Mouse (Mus musculus): ENCODE measurements around the gene Hrh1. TPM values are rescaled to one million over a fixed set of nuclear protein-coding genes. Genes with fewer than 3 reads are reported as not detected.

The Hrh1 gene
- polyA plus RNA-seq, 1 experiment = 0.23 TPM

DNA sequence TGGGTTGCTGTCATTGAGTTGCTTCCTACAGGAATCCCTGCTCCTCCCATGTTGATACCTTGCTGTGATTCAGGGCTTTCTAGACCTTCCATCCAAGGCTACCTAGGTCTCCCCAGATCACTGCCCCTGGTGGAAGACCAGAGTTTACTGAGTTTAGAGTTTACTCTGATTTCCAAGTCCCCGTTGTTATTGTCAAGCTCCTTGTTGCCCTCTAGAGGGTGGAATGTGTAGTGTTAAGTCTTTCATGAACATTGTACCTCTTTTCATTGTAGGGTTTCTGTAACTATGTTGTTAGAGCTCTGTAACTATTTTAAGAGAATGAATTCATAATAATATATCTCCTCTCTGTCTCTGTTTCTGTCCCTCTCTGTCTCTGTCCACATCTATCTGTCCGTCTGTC, 4.4 kb downstream of the Hrh1 start:
- TF ChIP-seq CTCF (IDR thresholded peaks at IDR 0.05; ENCODE audit: borderline replicate concordance, insufficient read depth, low read length) (no peak), POLR2A (IDR thresholded peaks at IDR 0.05; ENCODE audit: low read depth, low read length) (no peak)
- peaks cover 10% of the 10 kb centered on the region for H3K4me1 ChIP-seq (ENCODE audit: control insufficient read depth, insufficient read depth, low read length)
- no peak overlapping the region for H3K27ac ChIP-seq (ENCODE audit: insufficient read depth, low read length)
- H3K4me3 ChIP-seq (ENCODE audit: insufficient read depth, low read length) = no peak overlapping the region

DNA sequence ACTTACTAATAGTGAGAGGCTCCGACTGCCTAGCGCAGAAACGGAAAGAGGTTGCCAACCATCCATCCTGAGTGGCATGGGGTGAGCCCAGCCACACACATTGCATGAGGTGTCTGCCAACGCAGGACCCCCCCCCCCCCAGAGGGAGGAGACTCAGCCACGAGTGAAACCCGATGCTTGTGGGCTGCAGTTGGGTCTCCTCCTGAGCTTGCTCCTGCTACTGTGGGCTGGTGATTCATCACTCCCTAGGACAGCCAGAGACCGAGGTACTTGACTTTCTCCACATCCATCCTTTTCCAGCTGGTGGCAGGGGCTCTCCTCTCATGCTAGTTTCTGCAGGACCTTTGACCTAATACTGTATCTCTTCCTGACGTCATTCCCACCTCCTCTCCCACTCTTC, 5.9 kb downstream of the Hrh1 start:
- TF ChIP-seq POLR2A (IDR thresholded peaks at IDR 0.05; ENCODE audit: low read depth, low read length) (no peak), CTCF (IDR thresholded peaks at IDR 0.05; ENCODE audit: borderline replicate concordance, insufficient read depth, low read length) (no peak)
- H3K4me1 ChIP-seq (ENCODE audit: control insufficient read depth, insufficient read depth, low read length) = peaks cover 10% of the 10 kb centered on the region
- peak overlapping the region; percentile 65; the same call in 1 of the 2 replicates for H3K27ac ChIP-seq (ENCODE audit: insufficient read depth, low read length)
- no peak overlapping the region for H3K4me3 ChIP-seq (ENCODE audit: insufficient read depth, low read length)

DNA sequence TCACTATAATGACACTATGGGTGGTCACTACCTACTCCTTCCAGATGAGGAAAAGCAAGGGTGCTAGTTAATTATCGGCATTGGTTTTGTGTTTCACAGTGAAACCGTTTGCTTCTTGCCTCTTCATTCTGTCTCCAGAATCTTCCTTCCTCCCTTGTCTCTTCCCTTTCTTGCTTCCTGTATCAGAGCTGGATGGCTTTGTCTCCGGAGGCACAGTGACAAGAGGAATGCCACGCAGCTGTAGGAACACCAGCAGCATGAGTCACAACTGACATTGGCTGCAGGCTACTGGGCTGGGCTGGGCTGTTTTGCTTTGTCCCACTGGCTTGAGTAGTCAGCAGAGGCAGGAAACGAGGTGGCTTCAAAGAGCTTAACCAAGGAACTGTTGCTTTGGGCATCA, 6.4 kb downstream of the Hrh1 start:
- Histone ChIP-seq H3K27ac (ENCODE audit: insufficient read depth, low read length) (peak overlapping the region; percentile 65), H3K4me1 (ENCODE audit: control insufficient read depth, insufficient read depth, low read length) (peaks cover 10% of the 10 kb centered on the region), H3K4me3 (ENCODE audit: insufficient read depth, low read length) (no peak overlapping the region)
- TF ChIP-seq POLR2A (IDR thresholded peaks at IDR 0.05; ENCODE audit: low read depth, low read length) (no peak), CTCF (IDR thresholded peaks at IDR 0.05; ENCODE audit: borderline replicate concordance, insufficient read depth, low read length) (no peak)

DNA sequence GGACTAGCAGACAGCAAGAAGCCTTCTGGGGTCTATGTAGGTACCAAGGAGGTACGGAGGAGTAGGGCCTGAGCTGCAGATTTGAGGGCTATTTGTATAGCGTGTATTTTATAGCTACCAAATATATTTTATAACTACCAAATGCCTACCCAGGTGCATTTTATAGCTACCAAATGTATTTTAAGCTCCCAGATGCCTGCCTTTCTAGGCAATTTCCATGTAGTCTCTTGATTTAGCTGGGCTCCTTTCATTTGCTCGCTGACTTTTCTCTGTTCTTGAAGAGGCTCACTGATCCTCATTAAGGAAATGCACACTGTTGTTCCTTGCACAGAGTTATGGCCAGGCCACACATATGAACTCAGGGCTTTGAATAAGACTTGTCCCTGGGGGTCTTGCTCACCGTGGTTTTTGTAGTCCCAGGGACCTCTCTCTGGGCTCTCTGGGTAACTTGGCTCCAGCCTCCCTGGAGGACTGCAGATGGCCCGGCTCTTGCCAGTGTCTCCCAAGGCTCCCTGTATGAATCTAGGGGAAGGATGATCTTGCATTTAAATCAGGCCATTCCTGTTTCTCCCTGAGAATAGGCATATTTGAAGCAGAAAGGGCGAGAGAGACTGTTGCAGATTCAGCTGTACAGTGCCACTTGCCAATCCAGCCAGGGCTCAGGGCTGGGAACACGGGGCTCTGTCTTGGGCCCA, 7.2 kb downstream of the Hrh1 start:
- TF ChIP-seq POLR2A (IDR thresholded peaks at IDR 0.05; ENCODE audit: low read depth, low read length) = no peak
- Histone ChIP-seq H3K27ac (ENCODE audit: insufficient read depth, low read length) (no peak overlapping the region), H3K4me1 (ENCODE audit: control insufficient read depth, insufficient read depth, low read length) (peaks cover 10% of the 10 kb centered on the region), H3K4me3 (ENCODE audit: insufficient read depth, low read length) (no peak overlapping the region)

DNA sequence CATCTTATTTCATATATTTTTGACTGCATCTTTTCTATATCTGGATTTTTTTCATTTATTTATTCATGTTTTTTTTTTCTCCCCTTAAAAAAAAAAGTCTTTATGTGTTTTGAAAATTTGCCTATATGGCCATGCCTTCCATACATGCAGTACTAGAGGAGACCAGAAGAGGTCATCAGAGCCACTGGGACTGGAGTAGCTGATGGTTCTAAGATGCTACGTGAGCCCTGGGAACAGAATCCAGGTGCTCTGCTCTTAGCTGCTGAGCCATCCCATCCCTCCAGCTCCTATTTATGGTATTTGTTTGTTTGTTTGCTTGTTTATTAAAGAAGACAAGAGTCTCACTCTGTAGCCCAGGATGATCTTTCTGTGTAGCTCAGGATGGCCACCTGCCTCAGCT, 8.9 kb downstream of the Hrh1 start:
- H3K27ac ChIP-seq (ENCODE audit: insufficient read depth, low read length) = no peak overlapping the region
- TF ChIP-seq POLR2A (IDR thresholded peaks at IDR 0.05; ENCODE audit: low read depth, low read length) = no peak
- TF ChIP-seq CTCF (IDR thresholded peaks at IDR 0.05; ENCODE audit: borderline replicate concordance, insufficient read depth, low read length) = no peak
- H3K4me1 ChIP-seq (ENCODE audit: control insufficient read depth, insufficient read depth, low read length) = peaks cover 10% of the 10 kb centered on the region
- no peak overlapping the region for H3K4me3 ChIP-seq (ENCODE audit: insufficient read depth, low read length)

DNA sequence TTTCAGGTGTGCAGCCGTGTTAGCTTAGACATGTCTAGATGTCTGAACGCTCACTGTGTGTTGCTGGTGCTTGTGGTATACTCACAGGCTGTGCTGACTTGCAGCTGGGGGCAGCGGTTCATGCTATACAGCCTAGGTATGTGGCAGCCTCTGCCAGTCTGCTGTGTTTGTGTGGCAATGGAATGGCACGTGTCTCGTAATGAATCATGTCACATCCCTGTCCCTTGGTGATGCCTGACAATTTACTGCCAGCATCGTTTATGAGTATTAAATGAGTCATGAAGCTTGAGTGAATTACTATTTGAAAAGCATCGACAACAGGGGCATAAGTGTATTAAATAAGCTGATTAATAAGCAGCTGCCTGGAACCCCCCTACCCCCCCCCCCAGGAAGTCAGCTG, 9.3 kb downstream of the Hrh1 start:
- TF ChIP-seq POLR2A (IDR thresholded peaks at IDR 0.05; ENCODE audit: low read depth, low read length) (no peak), CTCF (IDR thresholded peaks at IDR 0.05; ENCODE audit: borderline replicate concordance, insufficient read depth, low read length) (no peak)
- H3K27ac ChIP-seq (ENCODE audit: insufficient read depth, low read length) = no peak overlapping the region
- H3K4me3 ChIP-seq (ENCODE audit: insufficient read depth, low read length) = no peak overlapping the region
- H3K4me1 ChIP-seq (ENCODE audit: control insufficient read depth, insufficient read depth, low read length) = peaks cover 10% of the 10 kb centered on the region

DNA sequence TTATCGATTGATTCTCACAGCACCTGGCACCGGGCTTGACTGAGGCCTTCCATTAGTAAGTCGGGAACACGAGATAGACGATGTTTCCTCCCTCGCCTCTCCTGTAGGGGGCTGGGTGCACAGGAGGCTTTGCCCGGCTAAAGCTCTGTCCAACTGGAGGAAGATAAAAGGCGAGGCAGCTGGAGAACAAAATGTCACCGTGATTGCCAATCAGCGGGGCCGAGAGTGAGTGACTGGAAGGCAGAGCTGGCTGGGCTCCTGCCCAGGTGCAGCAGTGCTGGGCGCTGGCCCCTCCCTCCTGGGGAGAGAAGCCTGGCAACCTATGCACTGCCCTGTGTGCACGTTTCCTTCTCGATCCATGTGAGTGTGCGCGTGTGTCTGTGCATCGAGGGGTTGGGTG, 10.5 kb downstream of the Hrh1 start:
- TF ChIP-seq CTCF (IDR thresholded peaks at IDR 0.05; ENCODE audit: borderline replicate concordance, insufficient read depth, low read length) (no peak), POLR2A (IDR thresholded peaks at IDR 0.05; ENCODE audit: low read depth, low read length) (no peak)
- H3K27ac ChIP-seq (ENCODE audit: insufficient read depth, low read length) = no peak overlapping the region
- no peak overlapping the region for H3K4me3 ChIP-seq (ENCODE audit: insufficient read depth, low read length)
- H3K4me1 ChIP-seq (ENCODE audit: control insufficient read depth, insufficient read depth, low read length) = peaks cover 10% of the 10 kb centered on the region

DNA sequence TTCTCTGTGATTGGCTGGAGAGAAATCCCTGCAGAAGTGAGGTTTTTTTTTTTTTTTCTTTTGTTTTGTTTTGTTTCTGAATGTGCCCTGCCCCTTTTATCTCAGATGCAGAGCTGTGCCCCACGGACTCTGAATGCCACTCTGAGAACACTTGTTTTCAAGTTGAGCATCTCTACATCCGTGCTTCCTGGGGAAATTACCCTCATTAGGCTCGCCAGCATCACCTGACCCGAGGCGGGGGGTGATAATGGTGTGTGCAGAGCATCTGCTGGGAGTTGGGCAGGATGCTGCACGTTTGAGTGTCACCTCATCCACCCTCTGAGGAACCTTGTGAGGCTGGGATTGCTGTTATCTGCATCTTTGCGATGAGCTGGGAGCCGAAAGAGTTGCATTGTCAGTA, 14.2 kb downstream of the Hrh1 start:
- Histone ChIP-seq H3K4me1 (ENCODE audit: control insufficient read depth, insufficient read depth, low read length) (no peaks in the 10 kb centered on the region), H3K27ac (ENCODE audit: insufficient read depth, low read length) (no peak overlapping the region), H3K4me3 (ENCODE audit: insufficient read depth, low read length) (no peak overlapping the region)
- TF ChIP-seq CTCF (IDR thresholded peaks at IDR 0.05; ENCODE audit: borderline replicate concordance, insufficient read depth, low read length) (no peak), POLR2A (IDR thresholded peaks at IDR 0.05; ENCODE audit: low read depth, low read length) (no peak)

DNA sequence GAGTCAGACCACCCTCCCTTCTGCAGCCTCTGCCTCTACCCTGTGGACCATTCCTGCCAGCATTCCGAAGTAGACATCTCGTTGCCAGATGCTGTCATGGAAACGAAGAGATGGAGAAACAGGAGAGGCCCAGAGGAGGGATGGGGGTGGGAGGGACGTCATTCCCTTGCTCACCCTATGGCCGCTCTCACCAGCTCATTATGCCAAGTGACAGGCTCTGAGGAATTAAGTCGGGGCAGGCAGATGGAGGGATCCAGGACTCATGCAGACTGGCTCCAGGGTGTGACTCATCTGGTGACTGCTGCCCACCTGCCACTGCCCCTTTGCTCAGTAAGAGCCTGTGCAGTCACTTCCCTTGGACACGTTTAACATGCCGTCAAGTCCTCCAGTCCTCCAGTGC, 16.8 kb downstream of the Hrh1 start:
- Histone ChIP-seq H3K4me3 (ENCODE audit: insufficient read depth, low read length) (no peak overlapping the region), H3K4me1 (ENCODE audit: control insufficient read depth, insufficient read depth, low read length) (no peaks in the 10 kb centered on the region), H3K27ac (ENCODE audit: insufficient read depth, low read length) (no peak overlapping the region)
- no peak for TF ChIP-seq POLR2A (IDR thresholded peaks at IDR 0.05; ENCODE audit: low read depth, low read length)
- no peak for TF ChIP-seq CTCF (IDR thresholded peaks at IDR 0.05; ENCODE audit: borderline replicate concordance, insufficient read depth, low read length)

DNA sequence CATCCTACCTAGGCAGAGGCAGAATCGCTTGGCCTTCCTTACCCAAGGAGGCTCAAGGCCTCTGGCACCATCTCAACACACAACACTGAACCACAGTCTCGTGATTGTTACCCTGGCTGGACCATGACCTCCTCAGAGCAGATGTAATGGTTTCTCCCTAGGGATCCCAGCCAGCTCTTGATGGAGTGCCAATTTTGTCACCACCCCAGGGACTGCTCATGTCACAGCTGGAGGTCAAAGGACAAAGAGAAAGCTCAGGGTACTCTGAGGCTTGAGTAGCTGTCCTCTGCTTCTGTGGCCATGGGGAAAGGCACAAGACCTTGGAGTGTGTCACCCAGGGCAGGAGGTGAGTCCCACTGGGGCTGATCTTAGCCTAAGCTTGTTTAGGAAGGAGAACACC, 20.3 kb downstream of the Hrh1 start:
- TF ChIP-seq POLR2A (IDR thresholded peaks at IDR 0.05; ENCODE audit: low read depth, low read length) (no peak), CTCF (IDR thresholded peaks at IDR 0.05; ENCODE audit: borderline replicate concordance, insufficient read depth, low read length) (no peak)

More for the DNA sequence above, 20.3 kb downstream of the Hrh1 start:
- Histone ChIP-seq H3K4me3 (ENCODE audit: insufficient read depth, low read length) (no peak overlapping the region), H3K27ac (ENCODE audit: insufficient read depth, low read length) (no peak overlapping the region), H3K4me1 (ENCODE audit: control insufficient read depth, insufficient read depth, low read length) (peaks cover 9% of the 10 kb centered on the region; the same call in 1 of the 2 replicates)
